Mouse (Mus musculus): ENCODE data around the gene Mbd4. TPM values are rescaled to one million over a fixed set of nuclear protein-coding genes. Genes with fewer than 3 reads are reported as not detected.
A peak's percentile ranks its signal among the peaks of the same experiment; 100 is the strongest.
"Not testable (repeated sequence)": the region's sequence is repeated elsewhere in the genome, so short reads cannot be mapped to it uniquely, and the experiment has no call there.

The Mbd4 gene
- 1.6 and 2.4 TPM in 2 replicates for polyA plus RNA-seq (2012; rRNA removed)

DNA sequence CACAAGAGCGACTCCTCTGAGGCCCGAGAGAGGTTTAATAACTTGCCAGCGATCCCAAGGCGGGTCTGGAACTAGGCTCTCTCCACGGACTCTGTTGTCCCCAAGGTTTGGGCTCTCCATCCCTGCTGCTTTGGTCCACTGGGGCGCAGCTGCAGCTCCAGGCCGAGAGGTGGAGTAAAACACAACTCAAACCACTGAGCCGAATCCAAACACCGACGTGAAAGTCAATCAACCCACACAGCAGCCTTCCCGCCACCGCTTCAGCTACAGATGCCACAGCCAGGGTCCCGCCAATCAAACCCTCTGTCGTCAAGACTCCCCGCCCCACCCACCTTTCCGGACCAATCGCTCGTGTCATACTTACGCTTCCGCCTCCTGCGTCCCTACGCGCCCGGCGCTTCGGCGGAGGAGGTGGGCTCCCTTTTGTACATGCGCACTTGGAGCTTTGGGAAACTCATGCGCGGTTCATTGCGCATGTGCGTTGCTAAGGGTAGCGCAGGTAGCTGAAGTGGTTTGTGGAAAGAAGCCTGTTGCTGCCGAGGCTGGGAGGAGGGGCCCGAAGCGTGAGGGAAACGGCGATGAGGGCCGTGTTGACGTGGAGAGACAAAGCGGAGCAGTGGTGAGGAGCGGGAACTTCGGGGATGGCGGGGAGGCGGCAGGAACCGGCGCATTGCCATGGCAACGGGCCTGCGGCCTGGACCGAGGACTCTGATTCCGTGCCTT lies at the start of gene Mbd4, which contains the start of gene Ift122:
Mbd4 (minus strand) TSS at position 281 of the 723 bp plus-strand sequence.
Ift122 (plus strand) TSS at position 380 of the 723 bp plus-strand sequence.
- WGBS: under 1% methylated on average over 51 of the region's 51 CpGs
- DNase-seq (ENCODE audit: low read depth, low spot score): peak; percentile 99

DNA sequence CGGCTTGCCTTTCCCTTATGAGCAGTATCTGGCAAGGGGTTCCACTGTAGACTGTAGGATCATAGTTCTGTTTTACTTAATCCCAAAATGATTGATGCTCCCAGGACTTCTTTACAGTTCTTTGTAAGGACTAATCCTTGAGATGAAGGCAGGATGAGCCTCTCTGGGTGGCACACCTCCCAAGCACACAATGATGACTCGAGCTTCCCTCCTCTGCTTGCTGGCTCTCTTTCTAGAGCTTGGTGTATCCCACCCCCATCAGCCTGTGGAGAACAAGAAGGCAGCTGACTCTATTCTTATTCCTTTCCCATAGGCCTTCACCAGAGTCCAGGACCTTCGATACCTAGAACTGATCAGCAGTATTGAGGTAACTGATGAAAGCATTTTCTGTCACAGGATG lies 49.4 kb upstream of the Mbd4 start:
- DNase-seq (ENCODE audit: low read depth, low spot score): no peak
- 79% methylated on average over 3 of the region's 3 CpGs for WGBS

DNA sequence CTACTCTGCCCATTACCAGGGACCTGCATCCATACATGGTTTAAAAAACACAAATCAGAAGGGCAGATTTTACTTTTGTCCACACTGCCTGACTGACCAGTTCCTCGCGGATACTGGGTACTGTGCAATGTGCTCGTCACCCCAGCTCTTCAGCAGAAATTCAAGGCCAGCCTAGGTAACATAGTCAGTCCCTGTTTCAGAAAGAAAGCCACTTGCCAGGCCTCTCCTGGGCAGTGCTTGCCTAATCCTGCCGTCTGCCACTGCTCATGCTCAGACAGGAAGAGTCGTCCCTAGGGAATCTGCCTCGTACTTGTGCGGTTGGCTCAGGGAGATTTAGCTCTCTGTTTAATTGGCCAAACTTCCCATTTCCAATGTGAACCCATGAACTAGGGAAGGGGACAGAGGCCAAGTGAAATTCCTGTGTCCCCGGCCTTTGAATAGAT lies 48.3 kb upstream of the Mbd4 start:
- no peak for DNase-seq (ENCODE audit: low read depth, low spot score)
- 78% methylated on average over 8 of the region's 8 CpGs for WGBS

DNA sequence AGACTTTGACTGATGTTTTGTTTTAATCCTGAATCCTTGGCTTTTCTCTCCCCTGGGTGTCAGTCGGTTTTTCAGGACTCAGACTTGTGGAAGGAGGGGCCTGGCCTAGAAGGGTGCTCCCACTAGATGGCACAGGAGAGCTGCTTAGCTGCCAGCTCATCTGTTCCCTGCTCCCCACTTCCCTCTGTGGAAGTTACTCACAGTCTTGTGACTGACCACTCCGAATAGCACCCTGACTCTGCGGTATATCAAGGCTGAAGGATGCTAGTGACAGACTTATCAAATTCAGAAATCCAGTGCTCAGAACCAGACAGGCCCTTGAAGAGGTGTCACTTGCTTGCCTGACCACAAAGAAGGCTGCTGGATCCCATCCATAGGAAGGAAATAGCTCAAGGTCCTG lies 47.9 kb upstream of the Mbd4 start:
- 13% methylated on average over 3 of the region's 3 CpGs for WGBS
- no peak for DNase-seq (ENCODE audit: low read depth, low spot score)

DNA sequence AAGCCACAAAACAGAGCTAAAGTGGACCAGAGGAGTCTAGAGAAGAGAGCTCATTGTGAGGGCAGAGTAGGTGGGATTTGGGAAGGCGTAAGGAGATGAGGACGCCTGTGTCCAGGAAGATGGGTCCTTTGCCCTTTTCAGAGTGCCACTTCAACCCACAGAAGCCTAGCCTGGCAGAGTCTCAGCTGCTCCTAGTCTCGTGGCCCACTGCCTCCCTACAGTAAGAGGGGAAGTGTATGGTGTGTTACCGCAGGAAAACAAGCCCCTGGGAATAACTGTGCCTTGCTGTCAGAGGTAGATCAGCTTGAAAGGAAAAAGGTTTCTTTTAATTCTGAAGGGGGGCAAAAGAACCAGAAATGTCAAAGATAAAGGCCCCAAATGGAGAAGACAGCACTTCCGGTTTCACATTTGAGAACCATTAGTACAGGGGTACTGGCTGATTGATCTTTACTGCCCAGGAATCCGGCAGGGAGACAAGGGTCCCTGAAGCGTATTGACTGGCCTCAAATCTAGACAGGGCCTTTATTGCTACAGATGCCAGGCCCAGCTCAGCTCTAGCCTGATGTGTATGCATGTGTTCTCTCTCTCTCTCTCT lies 44.9 kb upstream of the Mbd4 start:
- no peak for DNase-seq (ENCODE audit: low read depth, low spot score)
- WGBS: 87% methylated on average over 7 of the region's 7 CpGs

DNA sequence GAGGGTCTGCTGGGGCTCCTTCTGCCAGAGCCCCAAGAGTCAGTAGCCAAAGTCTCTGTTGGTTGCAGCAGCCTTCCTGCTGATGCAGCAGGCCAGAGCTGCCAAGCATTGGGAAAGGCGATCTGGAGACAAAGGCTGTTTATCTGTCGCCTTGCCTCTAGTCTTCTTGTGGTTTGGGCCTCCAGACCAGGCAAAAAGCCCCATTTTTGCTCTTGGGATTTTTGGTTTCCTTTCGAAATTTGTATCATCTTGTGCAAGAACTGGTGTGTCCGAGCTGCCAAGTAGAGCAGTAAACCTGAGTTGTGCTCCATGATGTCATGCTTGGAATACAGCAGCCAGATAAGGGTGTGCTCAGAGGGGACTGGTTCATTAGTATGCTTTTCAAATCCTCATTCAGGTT lies 43.9 kb upstream of the Mbd4 start:
- 61% methylated on average over 4 of the region's 4 CpGs for WGBS
- DNase-seq (ENCODE audit: low read depth, low spot score): no peak

DNA sequence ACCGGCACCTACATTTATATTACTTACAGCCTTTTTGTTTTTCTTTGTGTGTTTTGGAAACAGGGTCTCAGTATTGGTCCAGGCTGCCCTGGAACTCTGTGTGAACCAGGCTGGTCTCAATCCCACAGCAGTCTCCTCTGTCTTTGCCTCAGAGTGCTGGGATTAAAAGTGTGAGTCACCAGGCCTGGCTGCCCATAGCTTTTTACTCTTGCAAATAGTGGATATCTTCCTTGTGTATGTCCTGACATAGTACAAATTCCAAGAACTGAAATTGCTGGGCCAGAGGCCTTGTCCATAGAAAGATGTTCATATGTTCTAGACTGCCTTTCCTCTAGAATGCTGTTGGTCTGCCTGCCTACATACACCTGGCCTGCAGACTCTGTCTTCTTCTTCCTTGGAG lies 43.2 kb upstream of the Mbd4 start:
- DNase-seq (ENCODE audit: low read depth, low spot score): no peak
- WGBS: 68% methylated on average over 1 of the region's 1 CpGs

DNA sequence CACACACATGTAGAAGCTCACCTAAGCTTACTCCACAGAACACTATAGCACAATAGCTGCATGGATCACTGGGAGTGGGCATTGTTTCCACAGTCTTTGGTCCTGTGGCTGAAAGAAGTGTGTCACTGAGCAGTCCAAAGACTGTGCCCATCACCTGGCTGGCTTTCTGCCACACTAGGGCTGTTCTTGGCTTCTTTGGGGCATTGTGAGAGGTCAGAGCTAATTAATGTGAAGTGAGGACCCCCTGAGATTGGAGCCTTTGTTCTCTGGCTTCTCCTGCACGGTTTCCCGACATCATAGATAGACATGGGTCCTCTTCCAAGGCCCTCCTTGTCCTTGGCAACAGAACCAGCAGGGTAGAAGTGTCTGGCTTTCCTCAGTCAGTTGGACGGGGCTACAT lies 39.2 kb upstream of the Mbd4 start:
- WGBS: 72% methylated on average over 3 of the region's 3 CpGs
- no peak for DNase-seq (ENCODE audit: low read depth, low spot score)

DNA sequence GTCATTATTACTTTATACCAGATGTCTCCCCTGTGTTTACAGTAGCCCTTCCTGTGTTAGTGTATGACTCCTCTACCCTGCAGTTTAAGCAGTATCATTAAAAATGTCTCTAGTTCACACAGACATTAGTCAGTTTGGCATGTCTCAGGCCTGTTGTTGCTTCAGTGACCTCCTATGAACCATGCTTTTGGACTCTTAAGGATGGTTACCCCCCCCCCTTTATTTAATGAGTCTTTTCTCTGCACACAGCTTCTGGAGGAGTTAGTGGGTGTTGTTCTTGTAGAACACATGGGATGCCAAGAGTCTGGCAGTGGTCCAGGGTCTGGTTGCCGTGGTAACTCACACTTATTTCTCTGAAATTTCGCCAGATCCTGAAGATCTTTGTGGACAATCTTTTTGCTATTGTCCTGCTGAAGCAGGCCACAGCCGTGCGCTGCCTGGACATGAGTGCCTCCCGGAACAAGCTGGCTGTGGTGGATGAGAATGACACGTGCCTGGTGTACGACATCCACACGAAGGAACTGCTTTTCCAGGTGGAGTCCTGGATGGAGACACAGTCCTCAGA lies 38.4 kb upstream of the Mbd4 start:
- 77% methylated on average over 8 of the region's 8 CpGs for WGBS
- no peak for DNase-seq (ENCODE audit: low read depth, low spot score)

DNA sequence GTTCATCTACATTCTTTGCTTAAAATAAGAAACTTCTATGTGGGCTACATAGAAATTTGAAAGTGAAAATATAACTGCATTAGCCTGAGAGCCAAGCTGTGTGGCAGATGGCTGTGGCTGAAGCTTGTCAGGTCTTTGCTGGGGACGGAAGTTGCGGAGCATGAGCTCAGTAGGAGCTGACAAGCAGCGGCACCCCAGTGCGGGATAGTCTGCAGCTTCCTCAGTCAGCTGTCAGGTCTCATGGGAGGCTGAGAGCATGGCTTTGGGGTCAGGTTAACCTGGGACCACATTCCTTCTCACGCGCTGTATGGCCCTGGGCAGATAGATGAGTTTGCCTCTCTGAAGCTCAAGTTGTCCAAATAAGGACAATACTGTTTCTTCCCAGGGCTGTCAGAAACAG lies 37.9 kb upstream of the Mbd4 start:
- no peak for DNase-seq (ENCODE audit: low read depth, low spot score)
- WGBS: 80% methylated on average over 6 of the region's 6 CpGs

DNA sequence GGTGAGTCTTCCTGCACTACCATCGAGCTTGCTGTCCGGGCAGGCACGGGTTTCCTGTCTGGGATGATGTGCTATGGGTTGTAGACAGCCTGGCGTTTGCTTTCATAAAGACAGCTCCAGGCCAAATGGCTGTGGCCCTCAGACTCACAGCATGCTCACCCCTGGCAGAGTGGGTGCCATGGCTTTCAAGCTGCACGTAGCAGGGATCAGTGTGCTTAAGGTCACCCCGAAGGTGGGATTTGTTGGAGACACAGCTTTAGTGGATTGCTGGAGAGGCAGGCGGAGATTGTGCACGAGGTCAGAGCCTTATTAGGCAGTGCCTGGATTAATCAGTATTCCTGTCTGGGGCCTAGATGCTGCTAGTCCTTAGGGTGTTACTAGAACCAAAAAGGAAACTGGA lies 37.4 kb upstream of the Mbd4 start:
- no peak for DNase-seq (ENCODE audit: low read depth, low spot score)
- WGBS: 78% methylated on average over 8 of the region's 8 CpGs

DNA sequence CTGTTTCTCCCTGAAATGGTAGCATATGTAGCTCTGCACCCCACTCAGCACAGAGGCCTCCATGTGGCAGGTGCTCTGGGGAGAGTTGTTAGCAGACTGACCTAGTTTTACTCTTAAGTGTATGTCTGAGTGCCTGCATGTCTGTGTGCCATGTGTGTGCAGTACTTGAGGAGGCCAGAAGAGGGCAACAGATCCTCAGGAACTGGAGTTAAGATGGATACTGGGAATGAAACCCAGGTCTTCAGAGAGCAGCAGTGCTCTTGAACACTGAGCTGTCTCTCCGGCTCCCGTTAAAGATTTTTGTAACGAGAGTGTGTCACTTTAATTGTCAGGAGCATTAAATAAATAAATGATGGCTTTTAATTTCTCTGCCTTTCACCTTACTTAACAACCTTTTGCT lies 35.1 kb upstream of the Mbd4 start:
- WGBS: 97% methylated on average over 3 of the region's 3 CpGs

DNA sequence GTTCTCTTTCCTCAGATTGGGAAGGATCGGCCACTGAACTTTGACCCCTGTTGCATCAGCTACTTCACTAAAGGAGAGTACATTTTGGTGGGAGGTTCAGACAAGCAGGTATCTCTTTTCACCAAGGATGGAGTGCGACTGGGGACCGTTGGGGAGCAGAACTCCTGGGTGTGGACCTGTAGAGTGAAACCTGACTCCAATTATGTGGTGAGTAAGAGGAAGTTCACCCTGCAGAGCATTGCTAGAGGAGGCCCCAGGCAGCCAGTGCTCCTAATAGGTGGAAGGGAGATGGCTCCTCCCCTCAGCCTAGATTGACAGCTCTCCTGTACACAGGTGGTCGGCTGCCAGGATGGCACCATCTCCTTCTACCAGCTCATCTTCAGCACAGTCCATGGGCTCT lies 33.7 kb upstream of the Mbd4 start:
- DNase-seq (ENCODE audit: low read depth, low spot score): no peak
- 43% methylated on average over 4 of the region's 4 CpGs for WGBS

More for the DNA sequence above, 35.1 kb upstream of the Mbd4 start:
- no peak for DNase-seq (ENCODE audit: low read depth, low spot score)

DNA sequence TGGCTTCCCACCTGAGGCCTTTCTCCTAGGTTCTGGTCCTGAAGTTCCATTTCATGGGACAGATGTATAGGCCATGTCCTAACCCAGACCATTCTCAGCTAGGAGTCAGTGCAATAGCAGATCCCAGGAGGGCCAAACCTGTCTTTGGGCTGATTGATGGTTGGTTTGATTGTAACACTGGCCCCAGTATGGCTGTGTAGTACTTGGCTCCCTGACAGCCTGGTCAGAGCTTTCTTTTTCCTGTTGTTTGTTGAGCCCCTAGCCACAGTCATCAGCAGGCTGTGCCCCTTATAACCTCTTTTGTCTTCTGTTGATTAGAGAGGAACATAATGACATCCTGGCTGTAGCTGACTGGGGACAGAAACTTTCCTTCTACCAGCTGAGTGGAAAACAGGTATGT lies 30.8 kb upstream of the Mbd4 start:
- DNase-seq (ENCODE audit: low read depth, low spot score): no peak

DNA sequence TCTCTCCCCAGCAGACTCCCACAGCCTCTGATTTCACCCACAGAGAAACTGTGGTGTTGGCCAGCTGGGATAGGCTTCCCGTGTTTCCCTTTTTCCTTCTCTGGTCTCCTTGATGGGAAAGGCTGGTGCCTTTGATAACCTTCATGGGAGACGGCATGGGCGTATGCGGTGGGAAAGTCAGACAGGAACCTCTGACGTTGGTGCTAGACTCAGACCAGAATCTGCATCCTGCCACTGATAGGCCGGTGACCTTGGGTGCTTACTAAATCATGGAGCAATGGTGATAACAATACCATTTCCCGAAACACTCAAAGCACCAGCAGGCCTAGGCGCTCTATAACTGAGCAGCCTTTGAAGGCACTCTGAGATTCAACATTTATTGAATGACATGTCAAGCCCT lies 27.6 kb upstream of the Mbd4 start:
- WGBS: 88% methylated on average over 8 of the region's 8 CpGs
- DNase-seq (ENCODE audit: low read depth, low spot score): no peak

DNA sequence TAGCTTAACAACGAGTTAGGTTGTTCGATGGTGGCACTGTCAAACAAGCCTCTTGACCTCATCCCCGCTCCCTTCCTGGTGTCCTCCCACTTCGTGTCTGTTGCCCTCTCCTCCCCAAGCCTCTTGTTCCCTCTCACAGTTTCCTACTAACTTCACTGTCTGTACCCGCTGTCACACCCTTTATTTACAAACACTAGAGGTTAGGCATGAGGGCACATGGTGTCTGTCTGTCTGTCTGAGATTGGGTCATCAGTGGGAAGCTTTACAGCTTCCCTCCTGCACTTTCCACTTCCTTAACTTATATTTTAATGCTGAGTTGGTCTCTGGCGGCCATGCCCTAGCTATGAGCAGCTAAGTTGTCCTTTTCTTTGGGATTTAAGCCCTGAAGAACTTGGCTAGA lies 26.6 kb upstream of the Mbd4 start:
- DNase-seq (ENCODE audit: low read depth, low spot score): no peak
- WGBS: 70% methylated on average over 6 of the region's 6 CpGs

DNA sequence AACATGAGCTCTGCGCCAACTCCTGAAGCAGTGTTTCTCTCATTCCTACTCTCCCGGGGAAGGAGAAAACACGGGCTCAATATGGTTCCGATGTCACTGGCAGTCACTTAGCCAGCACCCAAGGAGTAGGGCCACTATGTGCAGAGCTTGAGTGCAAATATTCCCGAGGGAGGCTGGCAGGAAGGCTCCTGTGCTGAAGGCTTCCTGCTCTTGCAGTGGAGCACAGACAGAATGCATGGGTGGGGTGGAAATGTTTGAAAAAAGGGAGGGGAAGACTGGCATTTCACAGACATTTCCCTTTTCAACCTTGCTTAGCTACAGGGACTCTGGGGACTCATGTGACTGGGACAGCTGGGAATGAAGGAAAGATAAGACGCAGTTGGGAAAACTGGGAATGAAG lies 25.5 kb upstream of the Mbd4 start:
- 59% methylated on average over 6 of the region's 6 CpGs for WGBS
- no peak for DNase-seq (ENCODE audit: low read depth, low spot score)

DNA sequence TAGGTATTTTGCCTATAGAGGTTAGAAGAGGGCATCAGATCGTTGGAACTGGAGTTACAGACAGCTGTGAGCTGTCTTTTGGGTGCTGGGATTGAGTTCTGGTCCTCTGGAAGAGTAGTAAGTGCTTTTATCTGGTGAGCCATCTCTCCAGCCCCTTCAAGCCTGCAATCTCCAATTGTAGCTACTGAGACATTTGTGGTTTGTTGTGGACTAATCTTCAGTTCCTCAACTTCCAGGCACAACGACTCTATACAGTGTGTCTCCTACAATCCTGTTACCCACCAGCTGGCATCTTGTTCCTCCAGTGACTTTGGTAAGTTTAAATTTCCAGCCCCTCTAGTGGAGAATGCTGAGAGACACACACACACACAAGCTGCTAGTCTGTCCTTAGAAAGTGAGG lies 24.1 kb upstream of the Mbd4 start:
- 70% methylated on average over 2 of the region's 2 CpGs for WGBS
- DNase-seq (ENCODE audit: low read depth, low spot score): no peak

DNA sequence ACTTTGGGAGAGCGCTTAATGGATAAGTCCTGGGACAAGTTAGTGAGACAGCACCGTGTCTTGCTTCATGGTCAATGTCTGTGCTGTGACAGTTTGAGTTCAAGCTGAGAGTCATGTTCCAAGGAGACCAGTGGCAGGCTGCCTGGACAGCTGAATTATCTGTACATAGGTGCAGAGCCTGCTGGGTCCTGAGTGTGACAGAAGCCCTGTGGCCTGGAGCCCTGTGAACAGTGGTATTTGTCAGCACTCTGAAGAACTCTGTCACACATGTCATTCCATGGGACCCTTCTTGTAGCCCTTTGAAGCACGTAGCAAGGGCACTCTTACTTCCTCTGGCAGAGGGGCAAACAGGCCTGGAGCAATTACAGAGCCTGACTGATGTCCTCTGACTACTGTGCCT lies 18.1 kb upstream of the Mbd4 start:
- no CpG with 5 or more reads among the region's 3 CpGs for WGBS
- DNase-seq (ENCODE audit: low read depth, low spot score): not testable (repeated sequence)

DNA sequence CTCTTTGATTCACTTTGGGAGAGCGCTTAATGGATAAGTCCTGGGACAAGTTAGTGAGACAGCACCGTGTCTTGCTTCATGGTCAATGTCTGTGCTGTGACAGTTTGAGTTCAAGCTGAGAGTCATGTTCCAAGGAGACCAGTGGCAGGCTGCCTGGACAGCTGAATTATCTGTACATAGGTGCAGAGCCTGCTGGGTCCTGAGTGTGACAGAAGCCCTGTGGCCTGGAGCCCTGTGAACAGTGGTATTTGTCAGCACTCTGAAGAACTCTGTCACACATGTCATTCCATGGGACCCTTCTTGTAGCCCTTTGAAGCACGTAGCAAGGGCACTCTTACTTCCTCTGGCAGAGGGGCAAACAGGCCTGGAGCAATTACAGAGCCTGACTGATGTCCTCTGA lies 14.0 kb upstream of the Mbd4 start:
- DNase-seq (ENCODE audit: low read depth, low spot score): not testable (repeated sequence)
- no CpG with 5 or more reads among the region's 3 CpGs for WGBS

DNA sequence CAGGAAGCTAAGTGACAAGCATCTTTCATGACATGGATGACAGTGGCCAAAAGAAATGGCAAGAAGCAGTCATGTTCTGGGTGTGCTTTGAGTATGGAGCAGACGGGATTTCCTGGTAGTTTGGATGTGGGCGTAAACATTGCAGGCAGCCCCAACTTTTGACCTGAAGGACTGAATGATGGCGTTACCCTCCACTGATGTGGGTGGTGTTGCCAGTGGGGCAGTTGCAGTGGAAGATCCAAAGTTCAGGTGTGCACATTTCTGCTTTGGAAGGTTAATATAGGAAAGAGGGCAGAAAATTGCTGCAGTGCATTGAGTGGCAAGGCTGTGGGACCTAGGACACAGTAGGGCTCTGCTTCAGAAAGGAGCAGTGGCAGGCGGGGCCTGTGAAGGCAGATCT lies 12.1 kb upstream of the Mbd4 start:
- DNase-seq (ENCODE audit: low read depth, low spot score): no peak
- WGBS: 83% methylated on average over 4 of the region's 4 CpGs
